Mouse (Mus musculus): ENCODE data around the gene Armc5.

- TF ChIP-seq POLR2A (IDR thresholded peaks at IDR 0.05; ENCODE audit: borderline replicate concordance, low read depth, low read length) = no peak
- no peak for TF ChIP-seq CTCF (IDR thresholded peaks at IDR 0.05; ENCODE audit: low read depth, low read length)
Observed at GRCm38 (mm10) chr7:128219952-128220351, 17.2 kb upstream of the Armc5 start.
